Mouse (Mus musculus) brown adipose tissue, adult 24 weeks (tissue): ENCODE measurements at regions not wholly inside any gene's neighbourhood (a gene's known extent, or its start where the extent isn't known, plus 50 kb on each side); places are given as distances from the start of the nearest gene placed in this dataset.
A peak's percentile ranks its signal among the peaks of the same experiment; 100 is the strongest.

ENCODE experiments used
- H3K27ac ChIP-seq: fragments of 200-500 bp; replicated peaks from 2 replicates; pipeline ENCODE4 v1.5.1; 2012; ENCODE audit warnings: low read depth, mild to moderate bottlenecking, low read length
- H3K4me1 ChIP-seq: fragments of 200-500 bp; 2 replicates; pipeline ENCODE4 v1.6.1; 2012; ENCODE audit warnings: low read length, mixed read lengths; ENCODE audit not compliant: control insufficient read depth, insufficient read depth, insufficient read length
- H3K4me3 ChIP-seq: fragments of 200-500 bp; 2 replicates; pipeline ENCODE4 v1.5.1; 2012; ENCODE audit warnings: low read depth, mild to moderate bottlenecking, low read length, moderate library complexity; ENCODE audit not compliant: insufficient read depth

GRCm38 (mm10) chr11:117413133-117413532 lies 71.0 kb upstream of the Gm11733 start:
- H3K4me3 ChIP-seq: no peak overlapping the region
- H3K4me1 ChIP-seq: peaks cover 9% of the 10 kb centered on the region; the same call in 1 of the 2 replicates
- H3K27ac ChIP-seq: no peak overlapping the region

- Histone ChIP-seq H3K27ac (0 out of 2 replicates have a peak overlapping the region, but pooled peaks have one; percentile 9), H3K4me3 (no peak overlapping the region), H3K4me1 (peaks cover 9% of the 10 kb centered on the region; the same call in 1 of the 2 replicates)
Measured at GRCm38 (mm10) chr11:117413942-117414705, 70.0 kb upstream of the Gm11733 start.

- H3K4me1 ChIP-seq: peaks cover 9% of the 10 kb centered on the region; the same call in 1 of the 2 replicates
Measured at GRCm38 (mm10) chr11:117414871-117415323, 69.3 kb upstream of the Gm11733 start.

GRCm38 (mm10) chr11:117415466-117415865 lies 68.7 kb upstream of the Gm11733 start:
- H3K4me3 ChIP-seq: no peak overlapping the region
- H3K4me1 ChIP-seq: peaks cover 9% of the 10 kb centered on the region; the same call in 1 of the 2 replicates
- H3K27ac ChIP-seq: no peak overlapping the region

More at GRCm38 (mm10) chr11:117414871-117415323, 69.3 kb upstream of the Gm11733 start:
- Histone ChIP-seq H3K4me3 (peak overlapping the region; percentile 32), H3K27ac (no peak overlapping the region)

- Histone ChIP-seq H3K4me3 (no peak overlapping the region), H3K27ac (no peak overlapping the region), H3K4me1 (peaks cover 9% of the 10 kb centered on the region; the same call in 1 of the 2 replicates)
Measured at GRCm38 (mm10) chr11:117415955-117416354, 68.2 kb upstream of the Gm11733 start.

GRCm38 (mm10) chr11:117416984-117417670 lies 67.0 kb upstream of the Gm11733 start:
- peaks cover 9% of the 10 kb centered on the region; the same call in 1 of the 2 replicates for H3K4me1 ChIP-seq
- no peak overlapping the region for H3K27ac ChIP-seq
- no peak overlapping the region for H3K4me3 ChIP-seq

GRCm38 (mm10) chr11:117417959-117418574 lies 66.1 kb upstream of the Gm11733 start:
- no peak overlapping the region for H3K4me3 ChIP-seq
- peaks cover 9% of the 10 kb centered on the region; the same call in 1 of the 2 replicates for H3K4me1 ChIP-seq
- H3K27ac ChIP-seq: no peak overlapping the region

GRCm38 (mm10) chr11:117418939-117419338 lies 65.2 kb upstream of the Gm11733 start:
- peak overlapping the region; percentile 46 for H3K27ac ChIP-seq
- peaks cover 9% of the 10 kb centered on the region; the same call in 1 of the 2 replicates for H3K4me1 ChIP-seq
- no peak overlapping the region for H3K4me3 ChIP-seq

GRCm38 (mm10) chr11:117419351-117419969 lies 64.7 kb upstream of the Gm11733 start:
- Histone ChIP-seq H3K27ac (no peak overlapping the region), H3K4me3 (no peak overlapping the region), H3K4me1 (peaks cover 4% of the 10 kb centered on the region; the same call in 1 of the 2 replicates)

- H3K4me3 ChIP-seq: no peak overlapping the region
- no peaks in the 10 kb centered on the region for H3K4me1 ChIP-seq
- H3K27ac ChIP-seq: no peak overlapping the region
Measured at GRCm38 (mm10) chr11:117422713-117423112, 61.5 kb upstream of the Gm11733 start.

GRCm38 (mm10) chr11:117423422-117423821 lies 60.7 kb upstream of the Gm11733 start:
- Histone ChIP-seq H3K4me1 (no peaks in the 10 kb centered on the region), H3K4me3 (no peak overlapping the region), H3K27ac (no peak overlapping the region)

GRCm38 (mm10) chr11:117425466-117425865 lies 58.7 kb upstream of the Gm11733 start:
- Histone ChIP-seq H3K27ac (no peak overlapping the region), H3K4me1 (no peaks in the 10 kb centered on the region), H3K4me3 (no peak overlapping the region)

GRCm38 (mm10) chr11:117425927-117426326 lies 58.2 kb upstream of the Gm11733 start:
- Histone ChIP-seq H3K4me3 (no peak overlapping the region), H3K27ac (no peak overlapping the region), H3K4me1 (no peaks in the 10 kb centered on the region)

GRCm38 (mm10) chr11:117426651-117427050 lies 57.5 kb upstream of the Gm11733 start:
- no peak overlapping the region for H3K4me3 ChIP-seq
- no peak overlapping the region for H3K27ac ChIP-seq
- no peaks in the 10 kb centered on the region for H3K4me1 ChIP-seq
